Mouse (Mus musculus) left cerebral cortex, postnatal 4 days (tissue): Measurements from ENCODE around the gene Rpl22. TPM values are rescaled to one million over a fixed set of nuclear protein-coding genes. Genes with fewer than 3 reads are reported as not detected.

Source experiments
- DNase-seq: peaks from one replicate; pipeline ENCODE4 v3.0.0-alpha.2; 2022
- intact Hi-C: fragments of 180-260 bp; cut with DNase I; formaldehyde crosslinking; loops from one replicate; pipeline ENCODE4 v1.15.1; 2025
- total RNA-seq, 2 experiments: library from RNA; stranded (reverse); gene quantifications; 2 replicates each; pipeline ENCODE4 v1.2.3; 2021

The Rpl22 gene
- total RNA-seq, result 100 to 1,000 TPM; 335 to 363 TPM

GRCm38 (mm10) chr4:152325574-152326411 lies at the start of gene Rpl22:
Rpl22 (plus strand) TSS chr4:152325742.
- peak; percentile 93 for DNase-seq
- intact Hi-C loops, result no loop called here

- intact Hi-C loops, result no loop called here
- DNase-seq, result peak; percentile 70
Measured at GRCm38 (mm10) chr4:152276389-152277347, 48.9 kb upstream of the Rpl22 start.

GRCm38 (mm10) chr4:152277916-152278315 lies 47.6 kb upstream of the Rpl22 start:
- DNase-seq, result no peak
- intact Hi-C loops, result no loop called here

GRCm38 (mm10) chr4:152278986-152279385 lies 46.6 kb upstream of the Rpl22 start:
- peak; percentile 92 for DNase-seq
- intact Hi-C loops, result no loop called here

GRCm38 (mm10) chr4:152281601-152282000 lies 43.9 kb upstream of the Rpl22 start:
- intact Hi-C loops, result loop anchor here (5.0 kb wide), 1 partner anchor 69 kb away; no protein-coding TSS in a partner anchor
- DNase-seq, result no peak

GRCm38 (mm10) chr4:152282721-152283120 lies 42.8 kb upstream of the Rpl22 start:
- no peak for DNase-seq
- intact Hi-C loops, result loop anchor here (5.0 kb wide), 1 partner anchor 70 kb away; no protein-coding TSS in a partner anchor

- DNase-seq, result peak; percentile 88
- intact Hi-C loops, result loop anchor here (5.0 kb wide), 1 partner anchor 71 kb away; no protein-coding TSS in a partner anchor
Measured at GRCm38 (mm10) chr4:152283186-152283950, 42.2 kb upstream of the Rpl22 start.

- intact Hi-C loops, result loop anchor here (5.0 kb wide), 1 partner anchor 108 kb away; the partner anchor contains the start of gene Acot7
- DNase-seq, result peak; percentile 67
Measured at GRCm38 (mm10) chr4:152285505-152285904, 40.0 kb upstream of the Rpl22 start.

GRCm38 (mm10) chr4:152286183-152286582 lies 39.4 kb upstream of the Rpl22 start:
- intact Hi-C loops, result loop anchor here (5.0 kb wide), 1 partner anchor 109 kb away; the partner anchor contains the start of gene Acot7
- no peak for DNase-seq

GRCm38 (mm10) chr4:152286887-152287286 lies 38.7 kb upstream of the Rpl22 start:
- intact Hi-C loops, result loop anchor here (5.0 kb wide), 1 partner anchor 110 kb away; the partner anchor contains the start of gene Acot7
- DNase-seq, result no peak

- intact Hi-C loops, result loop anchor here (5.0 kb wide), 1 partner anchor 110 kb away; the partner anchor contains the start of gene Acot7
Measured at GRCm38 (mm10) chr4:152287317-152288120, 38.0 kb upstream of the Rpl22 start.

GRCm38 (mm10) chr4:152288398-152288945 lies 37.1 kb upstream of the Rpl22 start:
- no peak for DNase-seq
- intact Hi-C loops, result loop anchor here (5.0 kb wide), 1 partner anchor 111 kb away; the partner anchor contains the start of gene Acot7

More at GRCm38 (mm10) chr4:152287317-152288120, 38.0 kb upstream of the Rpl22 start:
- no peak for DNase-seq

GRCm38 (mm10) chr4:152290385-152290784 lies 35.2 kb upstream of the Rpl22 start:
- intact Hi-C loops, result no loop called here
- no peak for DNase-seq

GRCm38 (mm10) chr4:152290991-152291390 lies 34.6 kb upstream of the Rpl22 start:
- intact Hi-C loops, result no loop called here
- DNase-seq, result no peak

GRCm38 (mm10) chr4:152291562-152291961 lies 34.0 kb upstream of the Rpl22 start, which contains the start of gene Hes3:
Hes3 (minus strand) TSS chr4:152291662.
- DNase-seq, result no peak
- intact Hi-C loops, result no loop called here

GRCm38 (mm10) chr4:152292102-152292765 lies 33.3 kb upstream of the Rpl22 start:
- DNase-seq, result no peak
- intact Hi-C loops, result no loop called here

- no peak for DNase-seq
- intact Hi-C loops, result no loop called here
Measured at GRCm38 (mm10) chr4:152294188-152294929, 31.2 kb upstream of the Rpl22 start.
